In the genomic region with DNA sequence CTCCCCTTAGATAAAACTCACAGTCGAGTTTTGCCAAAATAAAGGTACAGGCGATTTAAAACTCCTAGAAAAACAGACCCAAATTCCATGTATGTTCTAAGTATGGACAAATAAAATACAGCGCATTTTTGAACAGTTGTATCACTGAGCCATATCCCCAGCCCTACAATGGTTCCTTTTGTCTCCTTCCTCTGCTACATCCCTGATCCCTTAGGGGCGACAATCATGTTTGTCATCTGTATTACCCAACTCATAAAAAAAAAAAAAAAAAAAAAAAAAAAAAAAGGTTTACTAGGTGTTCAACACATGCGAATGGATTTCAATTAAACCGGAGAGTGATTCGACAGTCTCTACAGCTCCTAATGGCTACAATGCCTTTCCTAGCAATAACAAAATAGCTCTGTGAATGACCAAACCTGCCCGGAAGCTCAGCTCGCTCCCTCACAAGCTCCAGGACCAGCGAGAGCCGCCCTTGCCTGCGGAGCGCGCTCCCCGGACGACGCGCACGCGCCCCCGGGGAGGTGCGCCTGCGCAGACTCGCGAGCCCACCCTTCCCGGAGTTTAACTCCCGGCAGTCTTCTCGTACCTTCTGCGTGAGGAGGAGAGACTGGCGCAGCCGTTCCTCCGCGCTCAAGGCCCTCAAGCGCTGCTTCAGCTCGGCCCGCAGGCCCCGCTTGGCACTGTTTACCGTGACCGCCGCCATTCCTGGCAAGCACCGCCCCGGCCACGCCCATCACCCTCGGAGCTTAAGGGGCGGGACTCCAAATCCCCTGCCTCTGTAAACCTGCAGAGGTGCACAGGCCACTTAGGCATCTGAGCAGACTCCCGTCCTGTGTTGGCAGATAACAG, we compare ENCODE assay signal across 8 mouse cellular contexts. TPM values are rescaled to one million over a fixed set of nuclear protein-coding genes. Genes with fewer than 3 reads are reported as not detected.
DNase-seq lines count a peak whose midpoint lies in the region; ATAC-seq and TF ChIP-seq lines count a peak whose summit lies in the region.
"Not testable (repeated sequence)": the region's sequence is repeated elsewhere in the genome, so short reads cannot be mapped to it uniquely, and the experiment has no call there.

No protein-coding gene starts in this region.

- not testable (repeated sequence) for TF ChIP-seq POLR2A in thymus, adult 2 months (IDR thresholded peaks at IDR 0.05; ENCODE audit: control insufficient read depth, extremely low read depth, insufficient read depth, low read length, poor library complexity)

- not testable (repeated sequence) for H3K4me1 ChIP-seq in forebrain, embryonic 13.5 days; liver, embryonic 16.5 days (ENCODE audit: control insufficient read depth, low read depth, low read length); thymus, adult 2 months (replicated peaks; ENCODE audit: control insufficient read depth, insufficient read depth, low read length)

- H3K9ac ChIP-seq in forebrain, embryonic 13.5 days: peak overlapping the region; percentile 46
- H3K9ac ChIP-seq in liver, embryonic 16.5 days (ENCODE audit: low read depth, low read length): peak overlapping the region; percentile 20

- 21% methylated on average over 7 of the region's 46 CpGs for WGBS in forebrain, embryonic 13.5 days
- 7% methylated on average over 12 of the region's 46 CpGs for WGBS in liver, embryonic 16.5 days (ENCODE audit: insufficient replicate concordance)
- 13% methylated on average over 8 of the region's 46 CpGs for WGBS in thymus, adult 2 months

- not testable (repeated sequence) for TF ChIP-seq CTCF in thymus, adult 2 months (IDR thresholded peaks at IDR 0.05; ENCODE audit: borderline replicate concordance, control insufficient read depth, extremely low read depth, insufficient read depth, low read length, poor library complexity)

- not testable (repeated sequence) for H3K27me3 ChIP-seq in forebrain, embryonic 13.5 days; liver, embryonic 16.5 days (ENCODE audit: control insufficient read depth, insufficient read depth, low read depth, low read length); thymus, adult 2 months (ENCODE audit: control insufficient read depth, insufficient read depth, low read length)

- peak overlapping the region; percentile 65 for H3K27ac ChIP-seq in forebrain, embryonic 13.5 days
- peak overlapping the region; percentile 48; the same call in 1 of the 2 replicates for H3K27ac ChIP-seq in liver, embryonic 16.5 days (ENCODE audit: low read length)
- H3K27ac ChIP-seq in thymus, adult 2 months (ENCODE audit: control insufficient read depth, insufficient read depth, low read length): peak overlapping the region; percentile 86

- ATAC-seq in forebrain, embryonic 13.5 days: peak; percentile 94
- peak; percentile 92 to 94 for ATAC-seq in hematopoietic stem cell, adult 5-6 weeks (replicated peaks in 1 of 2; ENCODE audit: insufficient read depth in 1 of 2, low FRiP score in 2 of 2, low TSS enrichment in 1 of 2, low read depth in 1 of 2, poor library complexity in 2 of 2, severe bottlenecking in 2 of 2)
- peak; percentile 92 for ATAC-seq in liver, embryonic 16.5 days (ENCODE audit: low read depth)

- H3K9me3 ChIP-seq in forebrain, embryonic 13.5 days (replicated peaks); liver, embryonic 16.5 days (replicated peaks; ENCODE audit: control insufficient read depth, low read length): not testable (repeated sequence)

- not testable (repeated sequence) for H3K36me3 ChIP-seq in forebrain, embryonic 13.5 days (ENCODE audit: poor library complexity, severe bottlenecking); liver, embryonic 16.5 days (ENCODE audit: control insufficient read depth, insufficient read depth); thymus, adult 2 months (ENCODE audit: control insufficient read depth, insufficient read depth, low read length)

- DNase-seq in Muller cell, postnatal 12 days (ENCODE audit: inconsistent ontology term): peak; percentile 34
- DNase-seq in cerebellum, adult 9-11 months: peak; percentile 70
- peak; percentile 30 for DNase-seq in kidney, postnatal 14 days
- DNase-seq in neural tube, embryonic 10.5 days (ENCODE audit: extremely low spot score, low spot score): peak; percentile 12
- DNase-seq in thymus, adult 2 months: peak; percentile 9

- peak overlapping the region; percentile 53 for H3K4me2 ChIP-seq in forebrain, embryonic 13.5 days
- peak overlapping the region; percentile 57 for H3K4me2 ChIP-seq in liver, embryonic 16.5 days (ENCODE audit: low read depth, low read length)

- peak overlapping the region; percentile 35 for H3K4me3 ChIP-seq in forebrain, embryonic 13.5 days
- peak overlapping the region; percentile 43 for H3K4me3 ChIP-seq in liver, embryonic 16.5 days (ENCODE audit: low read depth, low read length)
- peak overlapping the region; percentile 50 for H3K4me3 ChIP-seq in thymus, adult 2 months (ENCODE audit: control insufficient read depth, insufficient read depth, low read length)

RNA-seq across cellular contexts. Expression of a gene that starts 0.8 kb away (rescaled TPM):
- 32.8 and 35.3 TPM in 2 replicates for polyA plus RNA-seq in forebrain, embryonic 13.5 days (2015; fragmentation: Nextera tagmentation; extraction: Ambion mirVana)
- total RNA-seq in hematopoietic stem cell, adult 5-6 weeks (2017): 21.6 and 51.3 TPM in 2 replicates
- polyA plus RNA-seq in liver, embryonic 16.5 days (2015; fragmentation: Nextera tagmentation; extraction: Ambion mirVana): 28.8 and 29.0 TPM in 2 replicates
- polyA plus RNA-seq in thymus, adult 2 months (2012; rRNA removed): 14.7 and 15.2 TPM in 2 replicates

RNA-seq across cellular contexts. Expression of a gene that starts 12.4 kb away (rescaled TPM):
- not detected in 2 replicates for polyA plus RNA-seq in forebrain, embryonic 13.5 days (2015; fragmentation: Nextera tagmentation; extraction: Ambion mirVana)
- 1.4 and 2.8 TPM in 2 replicates for total RNA-seq in hematopoietic stem cell, adult 5-6 weeks (2017)
- 0.46 TPM in 1 of 2 replicates, not detected in the other for polyA plus RNA-seq in liver, embryonic 16.5 days (2015; fragmentation: Nextera tagmentation; extraction: Ambion mirVana)
- 8.5 and 13.2 TPM in 2 replicates for polyA plus RNA-seq in thymus, adult 2 months (2012; rRNA removed)

Comparison
In these comparisons a context has a peak if more than half of its experiments do, and no peak if none do; other contexts are left out.
1. Peak in every context shown above with its lines: DNase-seq, ATAC-seq, H3K4me3 ChIP-seq and H3K27ac ChIP-seq.
2. DNase-seq: peak in every context shown above with its lines; median percentile 70 in cerebellum, adult 9-11 months; 34 in Muller cell, postnatal 12 days; 30 in kidney, postnatal 14 days; 12 in neural tube, embryonic 10.5 days; 9 in thymus, adult 2 months.